Mouse (Mus musculus): ENCODE measurements around the gene Slx4ip.
"Not testable (repeated sequence)": the region's sequence is repeated elsewhere in the genome, so short reads cannot be mapped to it uniquely, and the experiment has no call there.

Gene Slx4ip

GRCm38 (mm10) chr2:136891068-136891950 is at the start of gene Slx4ip, which contains the start of the genes AL731706.1 and Mkks:
Slx4ip (plus strand) TSS chr2:136891218.
AL731706.1 (minus strand) TSS chr2:136891389.
Mkks (minus strand) TSS chr2:136891389.
- peak; percentile 100 for DNase-seq

- DNase-seq, result no peak
Observed at GRCm38 (mm10) chr2:136850366-136850765, 40.7 kb upstream of the Slx4ip start.

- no peak for DNase-seq
Observed at GRCm38 (mm10) chr2:136854543-136855388, 36.3 kb upstream of the Slx4ip start.

- DNase-seq, result no peak
Observed at GRCm38 (mm10) chr2:136885579-136885978, 5.4 kb upstream of the Slx4ip start, which contains the start of gene AL731706.2. AL731706.2 (minus strand) TSS chr2:136885679.

DNA sequence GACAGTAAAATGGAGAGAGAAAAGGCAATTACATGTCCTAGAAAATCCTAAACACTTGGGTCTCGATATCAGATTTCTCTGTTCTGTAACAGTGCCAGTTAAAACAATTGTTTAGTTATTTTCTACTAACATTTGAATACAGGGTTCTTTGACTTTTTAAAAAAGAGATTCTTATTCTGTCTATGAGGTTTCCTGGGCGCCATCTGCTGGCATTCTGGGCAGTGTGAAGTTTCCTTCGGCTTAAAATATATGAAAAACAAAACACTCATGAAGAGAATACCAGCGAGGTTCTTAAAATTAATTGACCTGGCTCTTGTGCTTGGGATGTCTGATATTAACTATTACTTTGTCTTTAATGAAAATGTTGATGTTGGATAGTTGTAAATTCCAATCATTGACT is 4.2 kb upstream of the Slx4ip start:
- DNase-seq, result no peak

DNA sequence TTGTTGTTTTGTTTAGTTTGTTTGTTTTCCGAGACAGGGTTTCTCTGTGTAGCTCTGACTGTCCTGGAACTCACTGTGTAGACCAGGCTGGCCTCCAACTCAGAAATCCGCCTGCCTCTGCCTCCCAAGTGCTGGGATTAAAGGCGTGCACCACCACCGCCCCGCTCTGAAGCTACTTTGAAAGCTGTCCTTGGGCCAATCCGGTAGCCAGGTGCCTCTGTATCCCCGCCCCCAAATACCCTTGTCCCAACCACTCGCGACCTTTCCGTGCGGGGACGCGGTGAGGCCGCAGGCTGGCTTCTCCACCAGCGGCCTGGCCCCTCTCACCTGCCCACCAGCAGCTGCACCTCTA is 326 bp upstream of the Slx4ip start:
- DNase-seq, result not testable (repeated sequence)

- peak; percentile 97 to 98 for DNase-seq
Observed at GRCm38 (mm10) chr2:136891951-136892371, 943 bp downstream of the Slx4ip start.

DNA sequence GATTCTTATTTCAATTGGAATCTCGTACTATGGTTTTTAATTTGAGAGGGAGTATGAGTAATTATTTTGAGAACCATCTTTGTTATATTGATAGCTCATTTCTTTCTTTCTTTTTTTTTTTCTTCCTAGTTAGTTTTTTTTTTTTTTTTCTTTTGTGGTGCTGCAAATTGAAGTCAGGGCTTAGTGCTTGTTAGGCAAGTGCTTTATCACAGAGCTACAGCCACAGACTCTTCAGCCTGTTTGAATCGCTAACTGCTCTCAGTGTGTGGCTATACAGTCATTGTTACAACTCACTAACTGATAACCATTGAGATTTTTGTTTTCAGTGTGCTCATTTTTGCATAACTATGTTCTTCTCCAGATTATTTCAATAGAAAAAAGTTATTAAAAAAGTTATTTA is 3.5 kb downstream of the Slx4ip start:
- no peak for DNase-seq

GRCm38 (mm10) chr2:136896131-136896530 is 5.1 kb downstream of the Slx4ip start:
- DNase-seq, result no peak

DNA sequence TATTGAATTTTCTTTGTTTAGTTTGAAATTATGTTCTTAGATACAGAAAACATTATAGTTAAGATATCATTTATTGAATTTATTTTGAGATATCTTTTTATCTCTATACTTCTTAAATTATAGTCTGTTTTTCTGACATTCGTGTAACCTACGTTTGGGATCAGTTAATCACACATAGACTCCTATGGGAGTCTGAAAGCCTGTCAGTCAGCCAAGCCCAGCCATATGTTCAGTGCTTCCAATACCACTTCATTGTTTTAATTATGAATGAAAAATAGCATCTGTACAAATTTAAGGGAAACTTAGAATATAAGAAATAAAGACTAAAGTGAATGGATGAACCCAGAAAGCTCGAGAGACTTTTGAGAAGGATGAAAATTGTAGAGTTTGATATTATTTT is 17.6 kb downstream of the Slx4ip start:
- no peak for DNase-seq

DNA sequence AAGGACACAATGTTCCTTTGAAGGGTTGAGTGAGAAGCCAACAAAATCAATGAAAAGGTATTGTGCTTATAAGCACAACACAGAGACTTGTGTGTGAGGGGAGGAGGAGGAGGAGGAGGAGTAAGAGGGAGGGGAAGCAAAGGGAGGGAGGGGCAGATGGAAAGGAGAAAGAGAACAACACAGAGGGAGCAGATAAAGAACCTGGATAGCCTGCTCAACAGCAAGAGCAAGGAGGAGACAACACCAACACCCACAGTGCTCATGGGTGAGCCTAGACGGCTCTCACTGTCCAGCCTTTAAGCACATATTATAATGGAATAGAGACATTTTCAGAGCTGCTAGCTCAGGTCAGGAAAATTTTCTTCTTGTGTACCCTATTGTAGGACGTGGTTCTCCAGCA is 18.3 kb downstream of the Slx4ip start:
- no peak for DNase-seq

GRCm38 (mm10) chr2:136911958-136912411 is 21.0 kb downstream of the Slx4ip start:
- DNase-seq, result no peak

- peak; percentile 20 to 45 for DNase-seq
Observed at GRCm38 (mm10) chr2:136913021-136913420, 22.0 kb downstream of the Slx4ip start.

DNA sequence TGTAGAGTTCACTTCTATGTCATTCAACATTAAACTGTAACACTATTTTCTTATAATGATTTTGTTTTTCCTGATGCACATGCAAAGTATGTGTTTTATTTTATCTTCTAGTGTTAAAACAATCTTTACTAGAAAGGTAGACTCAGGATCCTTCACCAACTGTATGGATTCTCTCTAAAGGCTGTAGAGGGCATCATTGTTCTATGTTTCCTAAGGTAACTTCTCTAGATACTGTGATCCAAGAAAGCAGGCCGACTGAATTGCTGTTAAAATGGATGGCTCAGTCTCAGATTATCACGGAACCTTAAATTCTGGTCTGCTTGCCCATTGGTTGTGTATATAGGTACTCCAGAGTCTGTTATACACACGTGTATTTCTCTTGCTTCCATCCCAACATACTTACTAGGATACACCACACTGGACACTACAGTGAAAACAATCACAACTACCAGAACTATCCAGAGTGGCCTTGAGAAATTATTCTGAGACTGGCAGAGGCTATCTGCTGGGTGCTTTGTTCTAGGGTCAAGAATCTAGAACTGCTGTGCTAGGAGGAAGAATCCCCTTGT is 23.4 kb downstream of the Slx4ip start:
- DNase-seq, result no peak

- DNase-seq, result no peak
Observed at GRCm38 (mm10) chr2:136919433-136919832, 28.4 kb downstream of the Slx4ip start.

DNA sequence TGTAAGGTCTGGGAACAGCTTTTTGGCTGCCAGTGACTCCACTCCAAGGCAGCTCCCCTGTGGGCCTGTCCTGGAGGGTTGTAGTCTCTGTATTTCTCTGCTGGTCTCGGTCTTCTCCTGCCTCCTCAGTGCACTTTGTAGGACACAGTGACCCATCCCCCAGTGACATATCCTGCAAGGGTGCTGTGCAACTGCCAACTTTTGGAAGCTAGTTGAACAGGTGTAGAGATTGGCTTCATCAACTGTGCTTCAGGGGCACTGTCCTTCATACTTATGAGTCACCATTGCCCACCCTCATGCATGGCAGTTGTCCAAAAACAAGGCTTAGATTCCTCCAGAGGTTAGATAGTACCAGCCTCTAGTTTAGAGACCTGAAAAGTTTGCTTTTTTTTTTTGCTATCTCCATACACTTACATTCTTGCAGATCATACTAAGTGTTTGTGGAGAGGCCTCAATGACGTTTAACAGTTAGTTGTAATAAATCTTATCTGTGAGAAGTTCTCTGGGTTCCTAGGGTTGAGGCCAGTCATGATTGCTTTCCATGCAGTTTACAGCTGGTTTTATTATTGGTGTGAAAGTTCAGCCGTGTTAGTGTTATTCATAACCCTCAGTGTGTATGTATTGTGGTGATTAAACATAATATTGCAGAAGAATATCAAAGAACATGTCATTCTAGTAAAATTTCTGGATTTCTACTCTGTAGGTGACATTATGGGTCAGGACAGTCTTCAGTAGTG is 29.4 kb downstream of the Slx4ip start:
- no peak for DNase-seq

- DNase-seq, result no peak
Observed at GRCm38 (mm10) chr2:136921003-136921408, 30.0 kb downstream of the Slx4ip start.

- no peak for DNase-seq
Observed at GRCm38 (mm10) chr2:136936391-136937288, 45.6 kb downstream of the Slx4ip start.

GRCm38 (mm10) chr2:136938249-136938648 is 47.2 kb downstream of the Slx4ip start:
- DNase-seq, result no peak

DNA sequence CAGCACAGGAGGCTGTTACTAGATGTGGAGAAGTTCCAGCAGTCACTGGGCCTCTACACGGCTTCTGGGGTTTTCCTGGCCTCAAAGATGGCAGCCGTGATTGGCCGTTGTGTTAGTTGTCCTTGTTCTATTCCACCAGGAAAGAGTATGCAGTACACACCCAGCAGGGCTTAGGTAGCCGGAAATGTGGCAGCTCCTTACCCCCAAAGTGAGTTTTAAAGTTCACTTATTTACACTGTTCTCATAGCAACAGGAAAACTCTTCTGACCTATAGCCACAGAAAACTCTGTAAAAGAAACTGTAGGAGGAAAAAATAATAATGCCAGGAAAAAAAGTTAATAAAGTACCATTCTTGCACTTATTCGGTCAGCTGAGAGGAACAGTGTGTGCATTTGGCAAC is 55.3 kb downstream of the Slx4ip start:
- DNase-seq, result no peak

GRCm38 (mm10) chr2:136947500-136947899 is 56.5 kb downstream of the Slx4ip start:
- DNase-seq, result no peak

Measured in lung, adult 18-20 months (tissue).